Mouse (Mus musculus) ES-Bruce4 (cell line): ENCODE results near the gene Abcg8. TPM values are rescaled to one million over a fixed set of nuclear protein-coding genes. Genes with fewer than 3 reads are reported as not detected.
A peak's percentile ranks its signal among the peaks of the same experiment; 100 is the strongest.

Experiments
- H3K27ac ChIP-seq: 2 replicates; pipeline ENCODE4 v1.5.1; 2012; ENCODE audit warnings: low read length, inconsistent platforms; ENCODE audit not compliant: insufficient read depth
- H3K27me3 ChIP-seq: 2 replicates; pipeline ENCODE4 v1.6.1; 2012; ENCODE audit warnings: mild to moderate bottlenecking, low read length, inconsistent platforms; ENCODE audit not compliant: control insufficient read depth, poor library complexity, insufficient read depth, severe bottlenecking
- H3K36me3 ChIP-seq: 2 replicates; pipeline ENCODE4 v1.6.1; 2012; ENCODE audit warnings: inconsistent platforms, mild to moderate bottlenecking, low read length, moderate library complexity; ENCODE audit not compliant: control insufficient read depth, poor library complexity, insufficient read depth, severe bottlenecking
- H3K4me1 ChIP-seq: one replicate; pipeline ENCODE4 v1.8.1; 2011; ENCODE audit warnings: low read length; ENCODE audit not compliant: control insufficient read depth, insufficient read depth
- H3K4me3 ChIP-seq: 2 replicates; pipeline ENCODE4 v1.5.1; 2011; ENCODE audit warnings: low read depth, mild to moderate bottlenecking, low read length
- H3K9ac ChIP-seq: 2 replicates; pipeline ENCODE4 v1.6.1; 2012; ENCODE audit warnings: low read depth, mild to moderate bottlenecking, inconsistent platforms; ENCODE audit not compliant: poor library complexity, severe bottlenecking
- H3K9me3 ChIP-seq: replicated peaks from 2 replicates; pipeline ENCODE4 v1.6.1; 2012; ENCODE audit warnings: mild to moderate bottlenecking, low read length, inconsistent platforms; ENCODE audit not compliant: control insufficient read depth, poor library complexity, insufficient read depth, severe bottlenecking
- CTCF ChIP-seq: IDR thresholded peaks from one replicate; pipeline ENCODE4 v1.8.1; 2011; ENCODE audit warnings: low read depth, low read length
- EP300 ChIP-seq: IDR thresholded peaks from 2 replicates; pipeline ENCODE4 v1.6.1; 2011; ENCODE audit warnings: low read depth, low read length; ENCODE audit not compliant: insufficient read depth
- POLR2A ChIP-seq: IDR thresholded peaks from one replicate; pipeline ENCODE4 v1.8.1; 2011; ENCODE audit warnings: low read length; ENCODE audit not compliant: insufficient read depth
- polyA plus RNA-seq: library from polyadenylated mRNA; stranded (reverse); fragments of >200 nt; gene quantifications from 2 replicates; pipeline ENCODE4 v1.2.4, GENCODE M21; 2011; ENCODE audit warnings: low read depth; ENCODE audit not compliant: missing spikeins, insufficient read depth, insufficient read length

Gene Abcg8
- polyA plus RNA-seq, 1 experiment, result not detected

- H3K9ac ChIP-seq, result no peak overlapping the region
- H3K4me3 ChIP-seq, result no peak overlapping the region
- no peaks in the 10 kb centered on the region for H3K4me1 ChIP-seq
- H3K9me3 ChIP-seq, result no peaks in the 10 kb centered on the region
- no peak overlapping the region for H3K27ac ChIP-seq
- H3K36me3 ChIP-seq, result no peaks in the 10 kb centered on the region
- H3K27me3 ChIP-seq, result no peaks in the 10 kb centered on the region
- no peak for TF ChIP-seq POLR2A
- no peak for TF ChIP-seq CTCF
- TF ChIP-seq EP300, result no peak
These were observed 12.7 kb downstream of the Abcg8 start for GRCm38 (mm10) chr17:84688834-84689233.

- Histone ChIP-seq H3K27ac (no peak overlapping the region), H3K27me3 (no peaks in the 10 kb centered on the region), H3K4me3 (no peak overlapping the region), H3K9me3 (no peaks in the 10 kb centered on the region), H3K4me1 (no peaks in the 10 kb centered on the region), H3K36me3 (no peaks in the 10 kb centered on the region), H3K9ac (no peak overlapping the region)
- TF ChIP-seq EP300, result no peak
- no peak for TF ChIP-seq POLR2A
- no peak for TF ChIP-seq CTCF
These were observed 13.2 kb downstream of the Abcg8 start for GRCm38 (mm10) chr17:84689316-84689715.

DNA sequence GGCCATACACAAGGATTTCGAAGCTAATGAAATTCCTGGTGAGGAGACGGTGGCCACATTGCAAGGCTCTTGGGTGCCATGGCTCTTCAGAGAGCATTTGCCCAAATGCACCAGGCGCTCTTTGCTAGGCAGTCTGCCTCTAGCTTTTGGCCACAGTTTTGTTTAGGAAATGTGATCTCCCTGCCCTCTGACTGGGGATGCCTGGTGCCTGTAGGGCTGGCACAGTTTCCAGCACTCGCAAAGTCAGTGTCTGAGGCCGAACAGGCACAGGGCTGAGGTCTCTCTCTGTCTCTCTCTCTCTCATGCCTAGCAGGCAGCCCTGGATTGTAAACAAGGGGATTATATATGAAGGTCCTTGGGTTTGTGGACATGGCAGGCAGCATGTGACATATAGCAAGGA is 14.0 kb downstream of the Abcg8 start:
- no peak overlapping the region for H3K4me3 ChIP-seq
- H3K36me3 ChIP-seq, result no peaks in the 10 kb centered on the region
- no peaks in the 10 kb centered on the region for H3K27me3 ChIP-seq
- H3K9ac ChIP-seq, result no peak overlapping the region
- TF ChIP-seq POLR2A (no peak), CTCF (no peak), EP300 (no peak)
- H3K9me3 ChIP-seq, result no peaks in the 10 kb centered on the region
- H3K27ac ChIP-seq, result no peak overlapping the region
- no peaks in the 10 kb centered on the region for H3K4me1 ChIP-seq

DNA sequence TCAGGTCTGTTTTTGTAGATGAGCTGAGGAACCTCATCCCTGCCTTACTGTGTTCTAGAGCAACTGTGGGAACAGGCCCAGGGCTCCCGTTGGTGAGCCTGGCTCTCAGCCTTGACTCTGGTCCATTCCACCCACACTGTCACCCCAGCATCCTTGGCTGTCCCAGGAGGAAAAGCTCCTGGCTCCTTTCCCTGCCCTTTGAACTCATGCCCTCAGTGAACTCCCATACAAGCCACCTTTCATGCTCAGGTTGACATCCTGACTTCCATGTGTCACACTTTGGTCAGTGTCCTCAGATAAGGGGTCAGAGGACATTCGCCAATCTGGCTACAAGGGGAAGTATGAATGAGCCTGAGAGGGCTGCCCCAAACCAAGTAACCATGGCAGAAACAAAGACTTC is 17.6 kb downstream of the Abcg8 start:
- no peaks in the 10 kb centered on the region for H3K27me3 ChIP-seq

DNA sequence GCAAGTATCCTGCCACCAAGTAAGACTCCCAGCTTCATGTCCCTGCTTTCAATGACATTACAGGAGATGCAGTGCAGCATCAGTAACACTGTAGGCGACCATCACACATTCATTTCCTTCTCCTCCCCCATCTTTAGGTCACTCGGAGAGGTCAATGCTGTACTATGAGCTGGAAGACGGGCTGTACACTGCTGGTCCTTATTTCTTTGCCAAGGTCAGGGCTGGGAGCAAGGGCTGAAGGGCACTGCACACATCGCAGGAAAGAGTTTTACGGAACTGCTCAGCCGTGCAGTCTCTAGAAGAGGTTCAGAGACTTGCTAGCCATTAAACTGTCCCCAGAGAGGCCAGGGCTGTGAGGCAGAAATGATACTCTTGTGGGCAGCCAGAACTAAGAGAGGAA is 20.4 kb downstream of the Abcg8 start:
- Histone ChIP-seq H3K36me3 (no peaks in the 10 kb centered on the region), H3K9ac (no peak overlapping the region), H3K4me1 (no peaks in the 10 kb centered on the region), H3K27me3 (no peaks in the 10 kb centered on the region), H3K9me3 (no peaks in the 10 kb centered on the region), H3K27ac (no peak overlapping the region), H3K4me3 (no peak overlapping the region)
- no peak for TF ChIP-seq CTCF
- TF ChIP-seq EP300, result no peak
- TF ChIP-seq POLR2A, result no peak

More for the DNA sequence above, 17.6 kb downstream of the Abcg8 start:
- Histone ChIP-seq H3K9ac (no peak overlapping the region), H3K9me3 (no peaks in the 10 kb centered on the region), H3K36me3 (no peaks in the 10 kb centered on the region), H3K4me1 (no peaks in the 10 kb centered on the region), H3K4me3 (no peak overlapping the region), H3K27ac (no peak overlapping the region)
- no peak for TF ChIP-seq CTCF
- TF ChIP-seq EP300, result no peak
- no peak for TF ChIP-seq POLR2A

GRCm38 (mm10) chr17:84698727-84699126 is 22.6 kb downstream of the Abcg8 start:
- H3K9me3 ChIP-seq, result no peaks in the 10 kb centered on the region
- no peaks in the 10 kb centered on the region for H3K4me1 ChIP-seq
- H3K9ac ChIP-seq, result no peak overlapping the region
- TF ChIP-seq CTCF (peak; percentile 89), EP300 (no peak), POLR2A (no peak)
- H3K36me3 ChIP-seq, result no peaks in the 10 kb centered on the region
- no peak overlapping the region for H3K4me3 ChIP-seq
- H3K27ac ChIP-seq, result no peak overlapping the region
- H3K27me3 ChIP-seq, result no peaks in the 10 kb centered on the region

GRCm38 (mm10) chr17:84707407-84707806 is 31.3 kb downstream of the Abcg8 start:
- Histone ChIP-seq H3K4me3 (no peak overlapping the region), H3K36me3 (peaks cover 13% of the 10 kb centered on the region)

More at GRCm38 (mm10) chr17:84707407-84707806, 31.3 kb downstream of the Abcg8 start:
- Histone ChIP-seq H3K4me1 (no peaks in the 10 kb centered on the region), H3K9me3 (no peaks in the 10 kb centered on the region), H3K27ac (no peak overlapping the region), H3K9ac (no peak overlapping the region), H3K27me3 (no peaks in the 10 kb centered on the region)
- TF ChIP-seq EP300 (no peak), POLR2A (no peak), CTCF (peak; percentile 27)
